Mouse (Mus musculus): ENCODE measurements around the gene Arhgap17. TPM values are rescaled to one million over a fixed set of nuclear protein-coding genes. Genes with fewer than 3 reads are reported as not detected.

Gene Arhgap17
- 6.0 and 8.1 TPM in 2 replicates for total RNA-seq (2014; rRNA removed)
- 5.2 and 5.4 TPM in 2 replicates for polyA plus RNA-seq (2015; fragmentation: Nextera tagmentation; extraction: Ambion mirVana)

GRCm38 (mm10) chr7:123369759-123370481 is at the start of gene Arhgap17, which contains the start of gene Lcmt1:
Gene Arhgap17, minus strand, starts transcription at chr7:123369915.
Gene Lcmt1, plus strand, starts transcription at chr7:123369784.
- TF ChIP-seq CTCF (IDR thresholded peaks at IDR 0.05; ENCODE audit: low read depth), result peak; percentile 29; the same call in 1 of the 2 replicates
- Histone ChIP-seq H3K27me3 (ENCODE audit: insufficient read depth, low read length) (no peaks in the 10 kb centered on the region), H3K27ac (ENCODE audit: low read depth, low read length) (peak within 1 kb of the TSS; percentile 76), H3K4me1 (ENCODE audit: insufficient read depth) (peaks cover 8% of the 10 kb centered on the region; the same call in 1 of the 2 replicates), H3K9me3 (ENCODE audit: low read length) (no peaks in the 10 kb centered on the region), H3K36me3 (ENCODE audit: insufficient read depth) (no peaks in the 10 kb centered on the region), H3K4me2 (ENCODE audit: low read depth) (peak within 1 kb of the TSS; percentile 95), H3K9ac (peak within 1 kb of the TSS; percentile 68), H3K4me3 (ENCODE audit: low read depth, low read length) (peak within 1 kb of the TSS; percentile 87)
- peak; percentile 95 for DNase-seq
- under 1% methylated on average over 51 of the region's 64 CpGs for WGBS
- ATAC-seq, result peak; percentile 97

GRCm38 (mm10) chr7:123417661-123418060 is 47.9 kb upstream of the Arhgap17 start:
- Histone ChIP-seq H3K36me3 (ENCODE audit: insufficient read depth) (peaks cover 53% of the 10 kb centered on the region), H3K9me3 (ENCODE audit: low read length) (no peaks in the 10 kb centered on the region), H3K4me2 (ENCODE audit: low read depth) (no peak overlapping the region), H3K27ac (ENCODE audit: low read depth, low read length) (no peak overlapping the region), H3K4me1 (ENCODE audit: insufficient read depth) (no peaks in the 10 kb centered on the region), H3K4me3 (ENCODE audit: low read depth, low read length) (no peak overlapping the region), H3K9ac (no peak overlapping the region), H3K27me3 (ENCODE audit: insufficient read depth, low read length) (no peaks in the 10 kb centered on the region)
- no peak for ATAC-seq
- no peak for TF ChIP-seq CTCF (IDR thresholded peaks at IDR 0.05; ENCODE audit: low read depth)
- 83% methylated on average over 3 of the region's 3 CpGs for WGBS
- DNase-seq, result no peak

- Histone ChIP-seq H3K9ac (no peak overlapping the region), H3K36me3 (ENCODE audit: insufficient read depth) (peaks cover 46% of the 10 kb centered on the region), H3K4me2 (ENCODE audit: low read depth) (no peak overlapping the region), H3K4me3 (ENCODE audit: low read depth, low read length) (no peak overlapping the region), H3K27ac (ENCODE audit: low read depth, low read length) (no peak overlapping the region), H3K9me3 (ENCODE audit: low read length) (no peaks in the 10 kb centered on the region), H3K4me1 (ENCODE audit: insufficient read depth) (no peaks in the 10 kb centered on the region), H3K27me3 (ENCODE audit: insufficient read depth, low read length) (no peaks in the 10 kb centered on the region)
- no peak for DNase-seq
- no peak for TF ChIP-seq CTCF (IDR thresholded peaks at IDR 0.05; ENCODE audit: low read depth)
- 89% methylated on average over 4 of the region's 4 CpGs for WGBS
- ATAC-seq, result no peak
Measured at GRCm38 (mm10) chr7:123416803-123417202, 47.1 kb upstream of the Arhgap17 start.

GRCm38 (mm10) chr7:123412143-123412542 is 42.4 kb upstream of the Arhgap17 start:
- no peak for TF ChIP-seq CTCF (IDR thresholded peaks at IDR 0.05; ENCODE audit: low read depth)
- Histone ChIP-seq H3K27ac (ENCODE audit: low read depth, low read length) (no peak overlapping the region), H3K4me2 (ENCODE audit: low read depth) (no peak overlapping the region), H3K9ac (no peak overlapping the region), H3K27me3 (ENCODE audit: insufficient read depth, low read length) (no peaks in the 10 kb centered on the region), H3K4me3 (ENCODE audit: low read depth, low read length) (no peak overlapping the region), H3K9me3 (ENCODE audit: low read length) (no peaks in the 10 kb centered on the region), H3K4me1 (ENCODE audit: insufficient read depth) (no peaks in the 10 kb centered on the region), H3K36me3 (ENCODE audit: insufficient read depth) (peaks cover 20% of the 10 kb centered on the region)
- WGBS, result 49% methylated on average over 3 of the region's 3 CpGs
- ATAC-seq (peak; percentile 50), DNase-seq (peak; percentile 17)

- no peak overlapping the region for H3K4me3 ChIP-seq (ENCODE audit: low read depth, low read length)
- H3K27me3 ChIP-seq (ENCODE audit: insufficient read depth, low read length), result no peaks in the 10 kb centered on the region
- no peaks in the 10 kb centered on the region for H3K4me1 ChIP-seq (ENCODE audit: insufficient read depth)
- H3K9me3 ChIP-seq (ENCODE audit: low read length), result no peaks in the 10 kb centered on the region
- ATAC-seq (no peak), DNase-seq (no peak)
- H3K36me3 ChIP-seq (ENCODE audit: insufficient read depth), result peaks cover 21% of the 10 kb centered on the region
- H3K9ac ChIP-seq, result no peak overlapping the region
- TF ChIP-seq CTCF (IDR thresholded peaks at IDR 0.05; ENCODE audit: low read depth), result no peak
- WGBS, result 87% methylated on average over 1 of the region's 1 CpGs
- H3K4me2 ChIP-seq (ENCODE audit: low read depth), result no peak overlapping the region
- H3K27ac ChIP-seq (ENCODE audit: low read depth, low read length), result no peak overlapping the region
Measured at GRCm38 (mm10) chr7:123411109-123411508, 41.4 kb upstream of the Arhgap17 start.

GRCm38 (mm10) chr7:123410502-123410901 is 40.8 kb upstream of the Arhgap17 start:
- DNase-seq (no peak), ATAC-seq (no peak)
- no peaks in the 10 kb centered on the region for H3K27me3 ChIP-seq (ENCODE audit: insufficient read depth, low read length)
- no peak overlapping the region for H3K9ac ChIP-seq
- no peak overlapping the region for H3K4me3 ChIP-seq (ENCODE audit: low read depth, low read length)
- no peaks in the 10 kb centered on the region for H3K4me1 ChIP-seq (ENCODE audit: insufficient read depth)
- whole genome bisulfite sequencing, result 87% methylated on average over 7 of the region's 7 CpGs
- no peak overlapping the region for H3K27ac ChIP-seq (ENCODE audit: low read depth, low read length)
- H3K4me2 ChIP-seq (ENCODE audit: low read depth), result no peak overlapping the region
- no peak for TF ChIP-seq CTCF (IDR thresholded peaks at IDR 0.05; ENCODE audit: low read depth)
- H3K9me3 ChIP-seq (ENCODE audit: low read length), result no peaks in the 10 kb centered on the region
- peaks cover 23% of the 10 kb centered on the region for H3K36me3 ChIP-seq (ENCODE audit: insufficient read depth)

- H3K27ac ChIP-seq (ENCODE audit: low read depth, low read length), result no peak overlapping the region
- no peak for DNase-seq
- no peak overlapping the region for H3K4me3 ChIP-seq (ENCODE audit: low read depth, low read length)
- no peak overlapping the region for H3K4me2 ChIP-seq (ENCODE audit: low read depth)
- H3K9ac ChIP-seq, result no peak overlapping the region
- no peak for ATAC-seq
- H3K36me3 ChIP-seq (ENCODE audit: insufficient read depth), result peaks cover 37% of the 10 kb centered on the region
- H3K27me3 ChIP-seq (ENCODE audit: insufficient read depth, low read length), result no peaks in the 10 kb centered on the region
- H3K4me1 ChIP-seq (ENCODE audit: insufficient read depth), result no peaks in the 10 kb centered on the region
- no peak for TF ChIP-seq CTCF (IDR thresholded peaks at IDR 0.05; ENCODE audit: low read depth)
- WGBS, result 70% methylated on average over 4 of the region's 4 CpGs
- no peaks in the 10 kb centered on the region for H3K9me3 ChIP-seq (ENCODE audit: low read length)
Measured at GRCm38 (mm10) chr7:123406988-123407387, 37.3 kb upstream of the Arhgap17 start.

Measured in forebrain, postnatal 0 days (tissue).